Mouse (Mus musculus) midbrain, embryonic 11.5 days (tissue): ENCODE measurements around the gene Efna1. TPM values are rescaled to one million over a fixed set of nuclear protein-coding genes. Genes with fewer than 3 reads are reported as not detected.

Experiments used
- ATAC-seq: fragments of 200-750 bp; cut with Nextera tagmentation; 2 replicates; pipeline ENCODE4 v1.8.0; 2017; ENCODE audit warnings: moderate TSS enrichment, moderate library complexity; ENCODE audit not compliant: low FRiP score
- DNase-seq: peaks from one replicate; pipeline ENCODE4 v3.0.0; 2015; ENCODE audit warnings: low spot score; ENCODE audit errors: missing footprints
- H3K27ac ChIP-seq: fragments of 300-500 bp; sonication (generic); 2 replicates; pipeline ENCODE4 v1.5.1; 2014; ENCODE audit warnings: low read depth, low read length
- H3K27me3 ChIP-seq: fragments of 300-500 bp; sonication (generic); 2 replicates; pipeline ENCODE4 v1.6.1; 2014; ENCODE audit warnings: mild to moderate bottlenecking, low read length, moderate library complexity, mixed read lengths; ENCODE audit not compliant: control insufficient read depth, insufficient read depth
- H3K36me3 ChIP-seq: fragments of 300-500 bp; sonication (generic); 2 replicates; pipeline ENCODE4 v1.6.1; 2014; ENCODE audit warnings: mild to moderate bottlenecking, low read length, moderate library complexity, mixed read lengths; ENCODE audit not compliant: control insufficient read depth, insufficient read depth
- H3K4me1 ChIP-seq: fragments of 300-500 bp; sonication (generic); 2 replicates; pipeline ENCODE4 v1.6.1; 2014; ENCODE audit warnings: low read length; ENCODE audit not compliant: control insufficient read depth, insufficient read depth
- H3K4me2 ChIP-seq: fragments of 300-500 bp; sonication (generic); 2 replicates; pipeline ENCODE4 v1.6.1; 2014; ENCODE audit warnings: mild to moderate bottlenecking, moderate library complexity
- H3K4me3 ChIP-seq: fragments of 300-500 bp; sonication (generic); 2 replicates; pipeline ENCODE4 v1.5.1; 2014; ENCODE audit warnings: low read depth, low read length
- H3K9ac ChIP-seq: fragments of 300-500 bp; sonication (generic); 2 replicates; pipeline ENCODE4 v1.6.1; 2014; ENCODE audit warnings: low read length
- H3K9me3 ChIP-seq: fragments of 300-500 bp; sonication (generic); 2 replicates; pipeline ENCODE4 v1.6.1; 2016; ENCODE audit warnings: low read length; ENCODE audit not compliant: control insufficient read depth
- WGBS: fragments of 180-500 bp; shearing (Covaris S2); extraction: QIAGEN DNeasy Blood & Tissue Kit; methylation state at CpG from one replicate; pipeline ENCODE4 v1.1.7; 2014; 5-methylcytosine and 5-hydroxymethylcytosine counted together
- polyA plus RNA-seq: library from polyadenylated mRNA; unstranded; fragments of >200 nt; fragmentation: Nextera tagmentation; extraction: Ambion mirVana; gene quantifications from 2 replicates; pipeline ENCODE4 v1.2.1, GENCODE M21; 2014

Gene Efna1
- polyA plus RNA-seq, 1 experiment from 2014 or later, result 12.5 TPM

DNA sequence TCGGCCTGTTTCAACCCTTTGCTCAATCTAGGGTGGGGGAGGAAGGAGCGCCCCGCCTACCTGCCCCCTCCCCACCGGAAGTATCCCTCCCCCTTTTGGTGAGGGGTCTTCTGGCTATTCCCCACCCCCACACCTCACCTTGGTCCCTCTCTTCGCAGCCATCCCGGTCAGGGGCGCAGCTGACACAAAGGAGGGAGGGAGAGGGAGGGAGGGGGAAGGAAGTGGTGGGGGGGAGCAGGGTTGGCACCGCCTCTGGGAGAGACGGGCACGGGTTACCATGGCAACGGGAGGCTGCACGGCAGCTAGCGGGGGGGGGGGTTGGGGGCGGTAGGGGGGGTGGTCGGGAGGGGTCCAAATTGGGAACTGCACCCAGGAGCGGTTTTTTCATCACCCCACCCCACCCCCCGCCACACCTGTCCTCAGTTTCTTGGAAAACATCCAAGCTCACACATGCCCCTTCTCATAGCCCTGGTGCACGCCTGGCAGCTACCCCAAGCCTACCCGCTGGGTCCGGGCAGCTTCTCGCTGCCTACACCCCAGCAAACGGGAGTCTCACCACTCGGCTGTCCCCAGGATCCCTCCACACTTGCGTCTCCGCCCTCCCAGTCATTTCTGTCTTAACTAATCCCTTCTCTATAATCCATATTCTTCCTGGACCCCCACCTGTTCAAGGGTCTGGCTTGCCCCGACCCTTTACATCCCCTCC is 35.8 kb downstream of the Efna1 start:
- 1% methylated on average over 19 of the region's 26 CpGs for WGBS
- H3K9ac ChIP-seq, result peak overlapping the region; percentile 66
- H3K4me1 ChIP-seq, result peaks cover 30% of the 10 kb centered on the region

DNA sequence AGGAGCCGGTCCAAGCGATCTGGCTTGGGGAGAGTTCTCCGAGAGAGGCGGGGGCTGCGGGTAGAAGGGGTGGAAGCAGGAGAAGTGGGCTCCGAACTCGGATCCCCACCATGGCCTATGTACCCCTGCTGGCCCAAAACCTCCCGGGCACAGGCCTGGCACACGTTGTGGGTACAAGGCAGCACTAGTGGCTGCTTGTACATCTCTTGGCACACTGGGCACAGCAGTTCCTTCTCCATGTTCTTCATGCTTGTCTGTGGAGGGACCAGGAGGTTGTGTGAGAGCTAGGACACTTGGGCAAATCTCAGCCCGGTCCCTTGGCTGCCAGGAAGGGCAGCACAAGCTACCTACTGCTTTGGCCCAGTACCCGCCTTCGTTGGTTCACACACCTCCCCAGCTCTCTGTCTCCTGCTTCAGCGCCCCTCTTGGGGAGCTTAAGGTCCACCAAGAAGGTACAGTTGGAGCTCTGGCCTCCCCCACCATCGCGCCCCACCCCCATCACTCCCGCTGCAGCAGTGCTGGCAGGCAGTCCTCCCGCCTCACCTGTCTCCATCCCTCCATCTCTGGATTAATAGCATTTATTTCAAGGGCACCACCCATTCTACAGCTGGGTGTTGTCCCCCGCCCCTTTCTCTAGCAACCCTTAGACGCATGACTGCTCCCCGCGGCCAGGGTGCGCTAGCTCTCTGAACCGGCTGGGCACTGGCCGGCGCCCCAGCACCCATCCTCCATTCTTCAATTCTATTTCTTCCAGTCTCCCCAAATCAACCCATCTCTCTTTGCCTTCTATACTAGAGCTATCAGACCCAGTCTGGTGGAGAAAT is 36.6 kb downstream of the Efna1 start:
- ATAC-seq (peak; percentile 38), DNase-seq (peak; percentile 92)
- peak overlapping the region; percentile 85 for H3K4me2 ChIP-seq
- H3K9ac ChIP-seq, result peak overlapping the region; percentile 66
- peak overlapping the region; percentile 80 for H3K4me3 ChIP-seq
- H3K27ac ChIP-seq, result peak overlapping the region; percentile 53
- H3K9me3 ChIP-seq, result no peaks in the 10 kb centered on the region
- H3K27me3 ChIP-seq, result no peaks in the 10 kb centered on the region; the same call in 1 of the 2 replicates
- WGBS, result 11% methylated on average over 25 of the region's 25 CpGs
- peaks cover 30% of the 10 kb centered on the region for H3K4me1 ChIP-seq
- no peaks in the 10 kb centered on the region for H3K36me3 ChIP-seq

More for the DNA sequence above, 35.8 kb downstream of the Efna1 start:
- peak overlapping the region; percentile 80 for H3K4me3 ChIP-seq
- ATAC-seq (peak; percentile 41), DNase-seq (peak; percentile 93)
- H3K27me3 ChIP-seq, result no peaks in the 10 kb centered on the region; the same call in 1 of the 2 replicates
- peak overlapping the region; percentile 85 for H3K4me2 ChIP-seq
- no peaks in the 10 kb centered on the region for H3K9me3 ChIP-seq
- H3K27ac ChIP-seq, result peak overlapping the region; percentile 53
- no peaks in the 10 kb centered on the region for H3K36me3 ChIP-seq

DNA sequence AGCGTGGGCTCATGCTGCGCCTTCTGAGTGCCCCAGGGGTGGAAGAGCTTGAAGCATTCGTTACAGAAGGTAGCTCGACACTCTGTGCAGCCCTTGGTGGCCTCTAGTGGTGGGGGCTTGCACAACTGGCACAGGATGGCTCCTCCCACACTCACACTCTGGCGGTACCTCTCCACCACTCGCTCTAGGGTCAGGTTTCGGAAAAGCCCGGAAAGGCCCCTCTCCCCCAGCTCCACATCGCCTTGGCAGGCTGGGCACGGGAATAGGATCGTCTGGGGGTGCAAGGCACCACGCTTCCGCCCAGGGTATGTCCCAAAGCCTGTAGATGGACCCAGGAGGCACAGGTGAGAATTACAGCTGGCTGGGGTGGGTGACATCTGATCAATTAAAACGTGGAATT is 37.3 kb downstream of the Efna1 start:
- Histone ChIP-seq H3K9ac (no peak overlapping the region; the same call in 1 of the 2 replicates), H3K4me1 (peaks cover 30% of the 10 kb centered on the region), H3K27me3 (no peaks in the 10 kb centered on the region; the same call in 1 of the 2 replicates), H3K36me3 (no peaks in the 10 kb centered on the region; the same call in 1 of the 2 replicates), H3K4me3 (peak overlapping the region; percentile 80), H3K4me2 (peak overlapping the region; percentile 85), H3K9me3 (no peaks in the 10 kb centered on the region), H3K27ac (no peak overlapping the region)
- DNase-seq (peak; percentile 90), ATAC-seq (0 out of 2 replicates have a peak, but pooled peaks have one; percentile 19)
- 12% methylated on average over 14 of the region's 14 CpGs for WGBS

DNA sequence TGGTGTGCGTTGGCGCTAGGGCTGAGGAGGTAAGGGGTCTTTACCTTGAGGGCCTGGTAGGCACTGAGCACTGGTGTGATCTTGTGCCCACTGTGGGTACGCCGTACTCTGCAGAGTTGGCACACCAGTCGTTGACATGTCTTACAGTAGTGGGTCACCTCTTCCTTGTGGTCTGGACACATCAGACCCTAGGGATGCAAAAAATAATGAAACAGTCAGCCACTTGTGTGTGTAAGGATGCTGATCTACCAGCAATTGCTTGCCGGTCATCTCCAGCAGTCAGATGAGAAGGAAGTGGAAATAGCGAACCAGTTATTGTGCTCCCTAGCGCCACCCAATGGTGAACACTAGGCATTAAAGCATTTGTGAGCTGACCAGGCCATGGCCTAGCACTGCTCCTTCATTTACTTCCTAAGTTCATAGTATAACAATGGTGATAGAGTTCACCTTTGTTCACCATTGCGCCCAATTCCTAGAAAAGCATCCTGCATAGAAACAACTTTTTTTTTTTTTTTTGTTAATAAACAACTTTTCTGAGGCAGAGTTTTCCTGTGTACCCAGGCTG is 38.5 kb downstream of the Efna1 start:
- H3K9ac ChIP-seq, result no peak overlapping the region
- H3K4me1 ChIP-seq, result peaks cover 29% of the 10 kb centered on the region
- H3K9me3 ChIP-seq, result no peaks in the 10 kb centered on the region
- DNase-seq, result peak; percentile 90
- no peaks in the 10 kb centered on the region; the same call in 1 of the 2 replicates for H3K36me3 ChIP-seq
- no peak overlapping the region for H3K27ac ChIP-seq
- H3K27me3 ChIP-seq, result no peaks in the 10 kb centered on the region; the same call in 1 of the 2 replicates
- WGBS, result 68% methylated on average over 9 of the region's 9 CpGs
- H3K4me2 ChIP-seq, result no peak overlapping the region
- no peak overlapping the region for H3K4me3 ChIP-seq
- ATAC-seq, result no peak

DNA sequence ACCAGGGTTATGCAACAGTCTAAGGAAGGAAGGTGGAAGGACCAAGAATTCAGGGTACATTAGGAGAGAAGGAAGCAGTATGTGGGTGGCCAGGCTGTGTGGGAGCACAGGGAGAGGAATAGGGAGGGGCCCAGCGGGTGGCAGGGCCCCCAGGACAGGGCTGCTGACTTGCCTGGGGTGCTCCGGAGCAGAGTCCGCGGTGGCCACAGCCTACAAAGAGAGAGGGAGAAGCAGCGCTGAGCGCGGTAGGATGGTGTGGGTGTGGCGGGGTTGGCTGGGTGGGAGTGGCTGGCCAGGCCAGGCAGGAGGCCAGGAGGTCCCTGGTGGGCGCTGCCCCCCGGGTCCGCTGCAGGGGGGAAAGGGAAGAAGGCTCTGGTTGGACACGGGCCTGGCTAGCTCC is 42.4 kb downstream of the Efna1 start:
- Histone ChIP-seq H3K4me3 (no peak overlapping the region), H3K4me1 (peaks cover 4% of the 10 kb centered on the region), H3K9ac (no peak overlapping the region), H3K4me2 (no peak overlapping the region), H3K36me3 (no peaks in the 10 kb centered on the region; the same call in 1 of the 2 replicates), H3K9me3 (no peaks in the 10 kb centered on the region), H3K27ac (no peak overlapping the region), H3K27me3 (no peaks in the 10 kb centered on the region)
- DNase-seq, result no peak
- 86% methylated on average over 12 of the region's 12 CpGs for WGBS
- ATAC-seq, result no peak

DNA sequence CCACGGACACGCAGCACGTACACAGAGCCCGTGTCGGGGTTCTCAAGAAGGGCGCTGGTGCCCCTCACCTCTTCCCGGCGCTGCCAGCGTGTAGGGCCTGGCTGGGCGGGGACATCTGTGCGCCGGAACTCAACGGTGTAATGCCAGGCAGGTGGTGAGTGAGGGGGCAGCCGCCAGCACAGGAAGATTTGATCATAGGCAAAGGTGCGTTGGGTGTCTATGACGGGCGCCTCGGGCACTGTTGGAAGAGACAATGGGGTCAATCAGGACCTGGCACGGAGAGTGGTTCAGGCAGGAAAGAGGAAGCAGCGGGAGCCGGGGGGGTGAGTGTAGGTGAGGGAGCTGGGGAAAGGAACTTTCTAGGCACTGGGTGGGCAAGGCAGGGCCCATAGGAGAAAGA is 43.3 kb downstream of the Efna1 start:
- ATAC-seq (no peak), DNase-seq (no peak)
- Histone ChIP-seq H3K9ac (no peak overlapping the region), H3K36me3 (no peaks in the 10 kb centered on the region; the same call in 1 of the 2 replicates), H3K9me3 (no peaks in the 10 kb centered on the region), H3K27ac (no peak overlapping the region), H3K4me1 (no peaks in the 10 kb centered on the region), H3K27me3 (no peaks in the 10 kb centered on the region), H3K4me2 (no peak overlapping the region), H3K4me3 (no peak overlapping the region)
- 95% methylated on average over 21 of the region's 21 CpGs for WGBS

DNA sequence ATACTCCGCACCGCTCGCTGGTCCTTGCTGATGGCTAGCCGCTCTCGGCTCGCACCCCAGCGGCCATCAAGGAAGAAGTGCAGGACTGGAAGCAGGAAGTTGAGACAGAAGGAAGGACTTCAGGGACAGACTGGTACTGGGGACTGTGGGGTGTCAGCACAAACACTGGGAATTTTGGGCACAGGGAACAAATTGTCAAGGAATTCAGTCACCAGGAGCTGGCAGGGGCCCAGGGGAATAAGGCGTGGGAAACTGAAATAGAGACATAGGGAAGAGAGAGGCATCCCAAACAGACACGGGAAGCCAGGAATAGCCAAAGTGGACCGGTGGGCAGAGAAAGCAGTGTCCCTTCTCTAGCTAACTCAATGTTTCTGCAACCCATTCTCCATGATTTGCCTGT is 44.4 kb downstream of the Efna1 start:
- H3K27ac ChIP-seq, result no peak overlapping the region
- WGBS, result 92% methylated on average over 10 of the region's 10 CpGs
- no peak overlapping the region for H3K9ac ChIP-seq
- no peaks in the 10 kb centered on the region; the same call in 1 of the 2 replicates for H3K36me3 ChIP-seq
- no peaks in the 10 kb centered on the region for H3K9me3 ChIP-seq
- H3K4me3 ChIP-seq, result no peak overlapping the region
- no peaks in the 10 kb centered on the region for H3K4me1 ChIP-seq
- no peaks in the 10 kb centered on the region for H3K27me3 ChIP-seq
- DNase-seq (no peak), ATAC-seq (no peak)
- H3K4me2 ChIP-seq, result no peak overlapping the region

DNA sequence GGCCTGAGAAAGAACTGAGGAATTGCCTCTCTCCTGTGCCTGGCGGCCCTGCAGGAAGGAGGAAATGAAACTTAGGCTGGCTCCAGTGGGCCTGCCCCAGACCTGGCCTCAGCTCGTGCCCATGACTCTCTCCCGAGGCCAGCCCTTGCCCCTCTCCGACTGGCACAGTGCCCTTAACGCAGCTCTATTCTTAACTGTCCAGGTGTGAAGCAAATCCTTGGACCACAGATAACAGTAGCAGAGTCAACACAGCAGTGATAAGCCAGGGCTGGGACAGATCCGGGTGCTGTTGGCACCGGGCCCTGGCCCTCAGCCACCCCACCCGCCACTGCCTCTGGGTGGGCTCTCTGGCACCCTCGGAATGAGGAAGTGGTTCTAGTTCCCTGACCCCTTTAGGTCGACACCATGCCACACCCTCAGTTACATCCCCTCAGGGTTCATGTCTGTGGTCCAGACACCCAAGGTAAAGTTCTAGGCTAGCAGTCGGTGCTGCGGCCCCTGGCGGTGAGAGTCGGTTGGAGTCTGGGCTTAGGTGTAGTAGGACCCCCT is 47.3 kb downstream of the Efna1 start:
- peak; percentile 53 for DNase-seq
- Histone ChIP-seq H3K9me3 (no peaks in the 10 kb centered on the region), H3K36me3 (no peaks in the 10 kb centered on the region; the same call in 1 of the 2 replicates), H3K4me3 (no peak overlapping the region), H3K27ac (no peak overlapping the region), H3K4me1 (peaks cover 4% of the 10 kb centered on the region), H3K27me3 (no peaks in the 10 kb centered on the region), H3K9ac (no peak overlapping the region), H3K4me2 (no peak overlapping the region)
- WGBS, result 90% methylated on average over 14 of the region's 14 CpGs
- ATAC-seq, result no peak
